Mouse (Mus musculus) neural tube, embryonic 13.5 days (tissue): Measurements from ENCODE around the gene Tuba4a. TPM values are rescaled to one million over a fixed set of nuclear protein-coding genes. Genes with fewer than 3 reads are reported as not detected.

Experiments used
- ATAC-seq: fragments of 200-750 bp; cut with Nextera tagmentation; 2 replicates; pipeline ENCODE4 v1.8.0; 2017; ENCODE audit warnings: low read depth, mild to moderate bottlenecking, moderate TSS enrichment, moderate library complexity
- H3K27ac ChIP-seq: fragments of 300-500 bp; sonication (generic); replicated peaks from 2 replicates; pipeline ENCODE4 v1.5.1; 2015; ENCODE audit warnings: moderate library complexity, mild to moderate bottlenecking, inconsistent platforms
- H3K27me3 ChIP-seq: fragments of 300-500 bp; sonication (generic); 2 replicates; pipeline ENCODE4 v1.6.1; 2015; ENCODE audit warnings: mild to moderate bottlenecking, inconsistent platforms
- H3K36me3 ChIP-seq: fragments of 300-500 bp; sonication (generic); 2 replicates; pipeline ENCODE4 v1.6.1; 2015; ENCODE audit warnings: mild to moderate bottlenecking, inconsistent platforms
- H3K4me1 ChIP-seq: fragments of 300-500 bp; sonication (generic); replicated peaks from 2 replicates; pipeline ENCODE4 v1.6.1; 2015; ENCODE audit warnings: inconsistent platforms
- H3K4me2 ChIP-seq: fragments of 300-500 bp; sonication (generic); 2 replicates; pipeline ENCODE4 v1.6.1; 2015; ENCODE audit warnings: inconsistent platforms, mild to moderate bottlenecking, moderate library complexity
- H3K4me3 ChIP-seq: fragments of 300-500 bp; sonication (generic); 2 replicates; pipeline ENCODE4 v1.5.1; 2015; ENCODE audit warnings: mild to moderate bottlenecking, inconsistent platforms
- H3K9ac ChIP-seq: fragments of 300-500 bp; sonication (generic); 2 replicates; pipeline ENCODE4 v1.6.1; 2015; ENCODE audit warnings: moderate library complexity, mild to moderate bottlenecking, inconsistent platforms
- H3K9me3 ChIP-seq: fragments of 300-500 bp; sonication (generic); 2 replicates; pipeline ENCODE4 v1.6.1; 2016; ENCODE audit warnings: inconsistent platforms
- WGBS: fragments of 180-500 bp; shearing (Covaris S2); methylation state at CpG from one replicate; pipeline ENCODE4 v1.1.7; 2015; 5-methylcytosine and 5-hydroxymethylcytosine counted together
- polyA plus RNA-seq: library from polyadenylated mRNA; unstranded; fragments of >200 nt; fragmentation: Nextera tagmentation; extraction: Ambion mirVana; gene quantifications from 2 replicates; pipeline ENCODE4 v1.2.1, GENCODE M21; 2015

Gene Tuba4a
- polyA plus RNA-seq, 1 experiment from 2014 or later: 10.6 TPM

GRCm38 (mm10) chr1:75191622-75192402, 27.9 kb downstream of the Tuba4a start, which contains the start of the genes Ankzf1 and Atg9a:
Ankzf1 (plus strand) TSS chr1:75192151.
Atg9a (minus strand) TSS chr1:75192196.
- peak; percentile 99 for ATAC-seq
- 0% methylated on average over 56 of the region's 56 CpGs for WGBS
- H3K36me3 ChIP-seq: peaks cover 51% of the 10 kb centered on the region

DNA sequence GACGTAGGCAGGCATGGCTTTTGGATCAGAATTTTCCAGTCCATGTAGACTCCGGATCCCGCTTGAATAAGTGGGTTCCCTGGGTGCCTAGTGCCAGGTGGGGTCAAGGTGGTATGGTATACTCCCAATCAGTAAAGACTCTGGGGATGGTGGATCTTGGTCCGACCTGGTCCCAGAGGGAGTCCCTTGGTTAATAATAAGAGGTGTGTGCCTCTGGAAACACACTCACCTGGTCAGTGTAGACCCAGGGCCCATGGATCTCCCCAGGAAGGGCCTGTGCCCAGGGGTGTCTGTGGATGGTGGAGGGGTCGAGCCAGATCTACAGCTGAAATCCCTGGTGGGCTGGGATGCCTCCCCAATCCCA, 28.4 kb downstream of the Tuba4a start:
- peaks cover 51% of the 10 kb centered on the region for H3K36me3 ChIP-seq
- H3K4me1 ChIP-seq: peaks cover 33% of the 10 kb centered on the region
- peak overlapping the region; percentile 67 for H3K4me3 ChIP-seq
- H3K27me3 ChIP-seq: no peaks in the 10 kb centered on the region
- ATAC-seq: no peak
- WGBS: 44% methylated on average over 5 of the region's 5 CpGs
- H3K9ac ChIP-seq: peak overlapping the region; percentile 81
- H3K4me2 ChIP-seq: peak overlapping the region; percentile 78
- no peaks in the 10 kb centered on the region for H3K9me3 ChIP-seq
- H3K27ac ChIP-seq: peak overlapping the region; percentile 97

More at GRCm38 (mm10) chr1:75191622-75192402, 27.9 kb downstream of the Tuba4a start, which contains the start of the genes Ankzf1 and Atg9a:
- Histone ChIP-seq H3K9ac (peak within 1 kb of the TSS; percentile 81), H3K9me3 (no peaks in the 10 kb centered on the region), H3K4me1 (peaks cover 33% of the 10 kb centered on the region), H3K27me3 (no peaks in the 10 kb centered on the region), H3K27ac (peak within 1 kb of the TSS; percentile 97), H3K4me3 (peak within 1 kb of the TSS; percentile 67), H3K4me2 (peak within 1 kb of the TSS; percentile 99)

GRCm38 (mm10) chr1:75190577-75190976, 29.1 kb downstream of the Tuba4a start:
- no peak for ATAC-seq
- Histone ChIP-seq H3K9ac (peak overlapping the region; percentile 81), H3K27ac (no peak overlapping the region), H3K4me2 (peak overlapping the region; percentile 78), H3K27me3 (no peaks in the 10 kb centered on the region), H3K4me3 (no peak overlapping the region; the same call in 1 of the 2 replicates), H3K4me1 (peaks cover 33% of the 10 kb centered on the region), H3K9me3 (no peaks in the 10 kb centered on the region), H3K36me3 (peaks cover 51% of the 10 kb centered on the region)
- WGBS: 81% methylated on average over 2 of the region's 2 CpGs

DNA sequence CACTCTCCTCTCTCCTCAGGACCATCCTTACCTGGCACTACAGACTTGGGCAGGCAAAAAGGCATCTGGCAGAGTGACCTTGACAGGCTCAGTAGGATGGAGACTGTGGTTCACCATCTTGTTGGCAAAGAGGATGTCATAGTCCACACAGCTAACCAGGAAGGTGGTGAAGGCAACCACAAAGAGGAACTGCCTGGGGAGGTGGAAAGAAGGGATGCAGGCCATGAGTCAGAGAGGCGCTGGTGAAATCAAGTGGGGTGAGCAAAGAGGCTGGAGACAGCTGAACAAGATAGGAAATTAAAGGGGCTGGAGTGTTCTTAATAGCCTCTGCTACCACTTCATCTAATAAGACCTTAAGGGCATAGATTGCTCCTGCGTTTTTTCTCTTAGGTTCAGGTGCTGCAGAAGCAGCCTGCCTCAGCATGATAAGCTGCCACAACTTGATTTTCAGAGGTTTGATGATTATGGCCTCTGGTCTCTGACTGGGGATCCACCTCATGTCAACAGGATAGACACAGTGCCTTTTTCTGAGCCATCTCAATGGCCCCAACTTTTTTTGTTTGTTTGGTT, 31.7 kb downstream of the Tuba4a start:
- Histone ChIP-seq H3K9ac (no peak overlapping the region), H3K4me3 (no peak overlapping the region), H3K36me3 (peaks cover 69% of the 10 kb centered on the region), H3K4me1 (peaks cover 26% of the 10 kb centered on the region), H3K27ac (no peak overlapping the region), H3K9me3 (no peaks in the 10 kb centered on the region), H3K4me2 (no peak overlapping the region), H3K27me3 (no peaks in the 10 kb centered on the region)
- WGBS: 95% methylated on average over 2 of the region's 2 CpGs
- ATAC-seq: no peak

GRCm38 (mm10) chr1:75187126-75187525, 32.5 kb downstream of the Tuba4a start:
- Histone ChIP-seq H3K27me3 (no peaks in the 10 kb centered on the region), H3K4me1 (peaks cover 20% of the 10 kb centered on the region), H3K4me2 (no peak overlapping the region), H3K4me3 (no peak overlapping the region), H3K36me3 (peaks cover 78% of the 10 kb centered on the region), H3K27ac (no peak overlapping the region), H3K9me3 (no peaks in the 10 kb centered on the region), H3K9ac (no peak overlapping the region)
- ATAC-seq: no peak

- H3K36me3 ChIP-seq: peaks cover 91% of the 10 kb centered on the region
- no peak for ATAC-seq
- H3K9me3 ChIP-seq: no peaks in the 10 kb centered on the region
- H3K27me3 ChIP-seq: no peaks in the 10 kb centered on the region
- no peak overlapping the region for H3K4me2 ChIP-seq
- peaks cover 16% of the 10 kb centered on the region for H3K4me1 ChIP-seq
- H3K4me3 ChIP-seq: no peak overlapping the region
- no peak overlapping the region for H3K27ac ChIP-seq
- WGBS: 89% methylated on average over 11 of the region's 11 CpGs
- 0 out of 2 replicates have a peak overlapping the region, but pooled peaks have one; percentile 5 for H3K9ac ChIP-seq
These were observed 34.2 kb downstream of the Tuba4a start for GRCm38 (mm10) chr1:75185495-75185894.

- Histone ChIP-seq H3K9me3 (no peaks in the 10 kb centered on the region), H3K4me1 (peaks cover 30% of the 10 kb centered on the region), H3K27ac (no peak overlapping the region), H3K4me3 (no peak overlapping the region), H3K9ac (no peak overlapping the region), H3K27me3 (no peaks in the 10 kb centered on the region), H3K4me2 (no peak overlapping the region), H3K36me3 (peaks cover 70% of the 10 kb centered on the region)
- 72% methylated on average over 4 of the region's 4 CpGs for WGBS
- no peak for ATAC-seq
These were observed 37.5 kb downstream of the Tuba4a start for GRCm38 (mm10) chr1:75182160-75182559.

DNA sequence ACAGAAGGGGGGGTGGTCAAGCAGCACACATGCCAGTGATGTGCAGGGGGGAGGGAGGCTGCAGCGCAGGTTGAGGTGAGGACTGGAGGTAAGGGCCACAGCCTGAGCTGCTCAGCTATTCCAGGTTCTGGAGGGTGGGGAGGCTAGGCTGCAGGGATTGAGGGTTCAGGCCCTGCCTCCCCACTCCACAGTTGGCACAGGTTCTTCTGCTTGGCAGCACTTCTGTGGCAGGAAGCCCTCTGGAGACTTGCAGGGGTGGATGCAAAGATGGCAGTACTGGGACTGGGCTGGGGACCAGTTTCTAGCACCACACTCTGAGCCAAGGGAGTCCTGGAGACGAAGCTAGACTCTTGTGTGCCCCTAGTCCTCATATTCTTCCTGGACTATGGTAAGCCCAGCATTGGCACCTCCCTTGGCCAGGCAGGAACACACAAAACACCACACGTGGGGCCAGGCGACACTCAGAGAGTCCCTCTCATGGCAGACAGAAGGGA, 38.2 kb downstream of the Tuba4a start:
- no peak overlapping the region for H3K4me2 ChIP-seq
- no peak overlapping the region for H3K4me3 ChIP-seq
- peaks cover 30% of the 10 kb centered on the region for H3K4me1 ChIP-seq
- H3K36me3 ChIP-seq: peaks cover 70% of the 10 kb centered on the region
- H3K27me3 ChIP-seq: no peaks in the 10 kb centered on the region
- H3K27ac ChIP-seq: no peak overlapping the region
- H3K9ac ChIP-seq: no peak overlapping the region
- WGBS: 93% methylated on average over 4 of the region's 4 CpGs
- H3K9me3 ChIP-seq: no peaks in the 10 kb centered on the region
- ATAC-seq: no peak

- H3K4me3 ChIP-seq: peak overlapping the region; percentile 58
- H3K27ac ChIP-seq: no peak overlapping the region
These were observed 38.9 kb downstream of the Tuba4a start for GRCm38 (mm10) chr1:75180741-75181140.

GRCm38 (mm10) chr1:75180105-75180590, 39.5 kb downstream of the Tuba4a start, which contains the start of gene Abcb6:
Abcb6 (minus strand) TSS chr1:75180392.
- peak within 1 kb of the TSS; percentile 77 for H3K9ac ChIP-seq
- H3K27ac ChIP-seq: peak within 1 kb of the TSS; percentile 76
- WGBS: under 1% methylated on average over 31 of the region's 31 CpGs
- H3K36me3 ChIP-seq: peaks cover 70% of the 10 kb centered on the region
- peak; percentile 93 for ATAC-seq
- H3K9me3 ChIP-seq: no peaks in the 10 kb centered on the region
- H3K4me1 ChIP-seq: peaks cover 30% of the 10 kb centered on the region
- H3K4me3 ChIP-seq: peak within 1 kb of the TSS; percentile 58
- H3K27me3 ChIP-seq: no peaks in the 10 kb centered on the region
- peak within 1 kb of the TSS; percentile 100 for H3K4me2 ChIP-seq

More at GRCm38 (mm10) chr1:75180741-75181140, 38.9 kb downstream of the Tuba4a start:
- H3K9me3 ChIP-seq: no peaks in the 10 kb centered on the region
- H3K9ac ChIP-seq: peak overlapping the region; percentile 77; the same call in 1 of the 2 replicates
- no peaks in the 10 kb centered on the region for H3K27me3 ChIP-seq
- H3K36me3 ChIP-seq: peaks cover 70% of the 10 kb centered on the region
- H3K4me2 ChIP-seq: peak overlapping the region; percentile 100
- H3K4me1 ChIP-seq: peaks cover 30% of the 10 kb centered on the region
- peak; percentile 21; the same call in 1 of the 2 replicates for ATAC-seq
- WGBS: 32% methylated on average over 7 of the region's 7 CpGs

DNA sequence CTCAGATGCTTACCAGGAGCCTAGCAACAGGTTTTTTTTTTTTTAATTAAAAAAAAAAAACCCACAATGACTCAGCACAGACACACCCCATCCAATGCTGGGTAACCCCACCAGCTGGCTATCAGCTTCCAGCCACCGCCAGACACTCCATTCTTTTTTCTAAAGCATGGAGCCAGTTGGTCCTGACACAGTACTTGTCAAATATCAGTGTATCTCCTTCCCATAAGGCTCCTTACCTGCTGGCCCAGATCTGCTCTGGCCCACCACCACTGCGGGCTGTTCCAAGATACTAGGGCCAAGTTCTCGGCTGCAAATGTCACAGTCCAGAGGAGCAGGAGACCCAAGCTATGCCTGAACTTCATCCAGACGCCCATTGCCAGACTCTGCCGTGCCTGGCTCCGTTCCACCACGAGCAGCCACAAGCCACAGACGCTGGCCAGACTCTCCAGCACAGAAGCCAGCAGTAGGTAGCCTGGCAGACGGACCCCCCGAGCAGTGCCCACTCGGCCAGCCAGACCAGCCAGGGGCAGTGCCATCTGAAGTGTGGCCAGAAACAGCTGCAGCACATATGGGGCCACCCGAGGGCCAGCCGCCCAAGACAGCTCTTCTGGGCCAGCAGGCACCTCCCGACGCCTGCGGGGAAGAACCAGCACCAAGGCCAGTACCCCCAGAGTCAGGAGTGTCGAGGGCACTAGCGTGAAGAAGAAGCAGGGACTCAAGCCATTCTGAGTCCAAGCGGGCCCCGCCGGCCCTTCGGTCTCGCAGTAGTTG, 40.1 kb downstream of the Tuba4a start:
- H3K4me1 ChIP-seq: peaks cover 30% of the 10 kb centered on the region
- H3K27me3 ChIP-seq: no peaks in the 10 kb centered on the region
- H3K4me3 ChIP-seq: peak overlapping the region; percentile 58
- 8% methylated on average over 23 of the region's 23 CpGs for WGBS
- peaks cover 69% of the 10 kb centered on the region for H3K36me3 ChIP-seq
- peak overlapping the region; percentile 100 for H3K4me2 ChIP-seq
- H3K9ac ChIP-seq: peak overlapping the region; percentile 77
- H3K27ac ChIP-seq: peak overlapping the region; percentile 76
- ATAC-seq: peak; percentile 47
- no peaks in the 10 kb centered on the region for H3K9me3 ChIP-seq
